Mouse (Mus musculus): ENCODE data around the gene Ccdc130. TPM values are rescaled to one million over a fixed set of nuclear protein-coding genes. Genes with fewer than 3 reads are reported as not detected.

The Ccdc130 gene
- polyA plus RNA-seq, 2 experiments: 5.5 to 7.1 TPM

- Histone ChIP-seq H3K4me3 (ENCODE audit: insufficient read depth in 1 of 2, low read depth in 2 of 2, low read length in 2 of 2) (no peak overlapping the region), H3K9me3 (ENCODE audit: control insufficient read depth, low read length) (no peaks in the 10 kb centered on the region), H3K9ac (replicated peaks) (no peak overlapping the region), H3K4me1 (replicated peaks; ENCODE audit: control insufficient read depth in 2 of 2, insufficient read depth in 2 of 2, low read length in 1 of 2) (peaks cover 2 to 4% of the 10 kb centered on the region in 2 experiments; a peak in 3 of 4 replicates), H3K36me3 (replicated peaks; ENCODE audit: control insufficient read depth, insufficient read depth, low read depth) (no peaks in the 10 kb centered on the region), H3K27me3 (ENCODE audit: control insufficient read depth, insufficient read depth, low read length) (no peaks in the 10 kb centered on the region), H3K4me2 (ENCODE audit: low read depth) (no peak overlapping the region), H3K27ac (no peak overlapping the region)
- TF ChIP-seq CTCF (IDR thresholded peaks at IDR 0.05; ENCODE audit: low read depth) (no peak), EP300 (IDR thresholded peaks at IDR 0.05; ENCODE audit: low read depth) (no peak)
- DNase-seq (ENCODE audit: low read depth in 3 of 3, low spot score in 3 of 3) (no peak), ATAC-seq (ENCODE audit: insufficient read depth) (no peak)
- 59% methylated on average over 2 of the region's 2 CpGs for WGBS (ENCODE audit: insufficient replicate concordance)
Observed at GRCm38 (mm10) chr8:84233055-84233454, 37.1 kb downstream of the Ccdc130 start.

- Histone ChIP-seq H3K9ac (replicated peaks) (no peak overlapping the region), H3K9me3 (ENCODE audit: control insufficient read depth, low read length) (no peaks in the 10 kb centered on the region), H3K4me1 (replicated peaks; ENCODE audit: control insufficient read depth in 2 of 2, insufficient read depth in 2 of 2, low read length in 1 of 2) (no peaks in the 10 kb centered on the region), H3K27me3 (ENCODE audit: control insufficient read depth, insufficient read depth, low read length) (no peaks in the 10 kb centered on the region), H3K4me3 (ENCODE audit: insufficient read depth in 1 of 2, low read depth in 2 of 2, low read length in 2 of 2) (no peak overlapping the region), H3K36me3 (replicated peaks; ENCODE audit: control insufficient read depth, insufficient read depth, low read depth) (no peaks in the 10 kb centered on the region), H3K4me2 (ENCODE audit: low read depth) (no peak overlapping the region), H3K27ac (no peak overlapping the region)
- DNase-seq (ENCODE audit: low read depth in 3 of 3, low spot score in 3 of 3) (no peak), ATAC-seq (ENCODE audit: insufficient read depth) (no peak)
- WGBS (ENCODE audit: insufficient replicate concordance): 61% methylated on average over 17 of the region's 17 CpGs
- TF ChIP-seq CTCF (IDR thresholded peaks at IDR 0.05; ENCODE audit: low read depth) (peak; percentile 57; the same call in 1 of the 2 replicates), EP300 (IDR thresholded peaks at IDR 0.05; ENCODE audit: low read depth) (no peak)
Observed at GRCm38 (mm10) chr8:84230735-84231134, 39.4 kb downstream of the Ccdc130 start.

- H3K27me3 ChIP-seq (ENCODE audit: control insufficient read depth, insufficient read depth, low read length): no peaks in the 10 kb centered on the region
- DNase-seq (ENCODE audit: low read depth in 3 of 3, low spot score in 3 of 3) (no peak), ATAC-seq (ENCODE audit: insufficient read depth) (no peak)
- WGBS (ENCODE audit: insufficient replicate concordance): 79% methylated on average over 21 of the region's 21 CpGs
- H3K4me2 ChIP-seq (ENCODE audit: low read depth): no peak overlapping the region
- H3K27ac ChIP-seq: no peak overlapping the region
- no peak overlapping the region for H3K4me3 ChIP-seq (ENCODE audit: insufficient read depth in 1 of 2, low read depth in 2 of 2, low read length in 2 of 2)
- H3K36me3 ChIP-seq (replicated peaks; ENCODE audit: control insufficient read depth, insufficient read depth, low read depth): no peaks in the 10 kb centered on the region
- TF ChIP-seq CTCF (IDR thresholded peaks at IDR 0.05; ENCODE audit: low read depth) (no peak), EP300 (IDR thresholded peaks at IDR 0.05; ENCODE audit: low read depth) (no peak)
- no peak overlapping the region for H3K9ac ChIP-seq (replicated peaks)
- H3K9me3 ChIP-seq (ENCODE audit: control insufficient read depth, low read length): no peaks in the 10 kb centered on the region
- H3K4me1 ChIP-seq (replicated peaks; ENCODE audit: control insufficient read depth in 2 of 2, insufficient read depth in 2 of 2, low read length in 1 of 2): no peaks in the 10 kb centered on the region
Observed at GRCm38 (mm10) chr8:84223322-84224029, 46.7 kb downstream of the Ccdc130 start.

GRCm38 (mm10) chr8:84222566-84223165 is 47.5 kb downstream of the Ccdc130 start:
- H3K36me3 ChIP-seq (replicated peaks; ENCODE audit: control insufficient read depth, insufficient read depth, low read depth): no peaks in the 10 kb centered on the region
- TF ChIP-seq CTCF (IDR thresholded peaks at IDR 0.05; ENCODE audit: low read depth) (no peak), EP300 (IDR thresholded peaks at IDR 0.05; ENCODE audit: low read depth) (no peak)
- H3K9ac ChIP-seq (replicated peaks): no peak overlapping the region
- H3K27ac ChIP-seq: no peak overlapping the region
- H3K4me2 ChIP-seq (ENCODE audit: low read depth): no peak overlapping the region
- no peaks in the 10 kb centered on the region for H3K27me3 ChIP-seq (ENCODE audit: control insufficient read depth, insufficient read depth, low read length)
- H3K4me1 ChIP-seq (replicated peaks; ENCODE audit: control insufficient read depth in 2 of 2, insufficient read depth in 2 of 2, low read length in 1 of 2): no peaks in the 10 kb centered on the region
- no peaks in the 10 kb centered on the region for H3K9me3 ChIP-seq (ENCODE audit: control insufficient read depth, low read length)
- no peak overlapping the region for H3K4me3 ChIP-seq (ENCODE audit: insufficient read depth in 1 of 2, low read depth in 2 of 2, low read length in 2 of 2)
- ATAC-seq (ENCODE audit: insufficient read depth) (no peak; the same call in 1 of the 2 replicates), DNase-seq (ENCODE audit: low read depth in 3 of 3, low spot score in 3 of 3) (no peak)
- 52% methylated on average over 9 of the region's 9 CpGs for WGBS (ENCODE audit: insufficient replicate concordance)

- no peaks in the 10 kb centered on the region for H3K9me3 ChIP-seq (ENCODE audit: control insufficient read depth, low read length)
- no peak overlapping the region for H3K27ac ChIP-seq
- TF ChIP-seq CTCF (IDR thresholded peaks at IDR 0.05; ENCODE audit: low read depth): no peak
- TF ChIP-seq EP300 (IDR thresholded peaks at IDR 0.05; ENCODE audit: low read depth): no peak
- H3K4me2 ChIP-seq (ENCODE audit: low read depth): no peak overlapping the region
- no peaks in the 10 kb centered on the region for H3K27me3 ChIP-seq (ENCODE audit: control insufficient read depth, insufficient read depth, low read length)
- no peak overlapping the region for H3K9ac ChIP-seq (replicated peaks)
- H3K4me1 ChIP-seq (replicated peaks; ENCODE audit: control insufficient read depth in 2 of 2, insufficient read depth in 2 of 2, low read length in 1 of 2): no peaks in the 10 kb centered on the region
- ATAC-seq (ENCODE audit: insufficient read depth) (no peak), DNase-seq (ENCODE audit: low read depth in 3 of 3, low spot score in 3 of 3) (no peak)
- H3K36me3 ChIP-seq (replicated peaks; ENCODE audit: control insufficient read depth, insufficient read depth, low read depth): no peaks in the 10 kb centered on the region
- 42% methylated on average over 7 of the region's 7 CpGs for WGBS (ENCODE audit: insufficient replicate concordance)
- no peak overlapping the region for H3K4me3 ChIP-seq (ENCODE audit: insufficient read depth in 1 of 2, low read depth in 2 of 2, low read length in 2 of 2)
Observed at GRCm38 (mm10) chr8:84220105-84220504, 50.1 kb downstream of the Ccdc130 start.
